Mouse (Mus musculus) forebrain, embryonic 10.5 days (tissue): Measurements from ENCODE around the gene Klkb1. TPM values are rescaled to one million over a fixed set of nuclear protein-coding genes. Genes with fewer than 3 reads are reported as not detected.

Experiments
- DNase-seq: peaks from one replicate; pipeline ENCODE4 v3.0.0-alpha.2; 2017; ENCODE audit warnings: low spot score; ENCODE audit errors: extremely low spot score
- H3K27ac ChIP-seq: fragments of 300-500 bp; sonication (generic); 2 replicates; pipeline ENCODE4 v1.5.1; 2016; ENCODE audit warnings: mild to moderate bottlenecking
- H3K27me3 ChIP-seq: fragments of 300-500 bp; sonication (generic); 2 replicates; pipeline ENCODE4 v1.6.1; 2016; ENCODE audit warnings: mild to moderate bottlenecking; ENCODE audit not compliant: poor library complexity, severe bottlenecking
- H3K36me3 ChIP-seq: fragments of 300-500 bp; sonication (generic); replicated peaks from 2 replicates; pipeline ENCODE4 v1.6.1; 2016; ENCODE audit warnings: mild to moderate bottlenecking, moderate library complexity
- H3K4me1 ChIP-seq: fragments of 300-500 bp; sonication (generic); 2 replicates; pipeline ENCODE4 v1.6.1; 2016
- H3K4me3 ChIP-seq: fragments of 300-500 bp; sonication (generic); 2 replicates; pipeline ENCODE4 v1.5.1; 2016; ENCODE audit warnings: mild to moderate bottlenecking, moderate library complexity
- H3K9me3 ChIP-seq: fragments of 300-500 bp; sonication (generic); 2 replicates; pipeline ENCODE4 v1.6.1; 2016; ENCODE audit warnings: mild to moderate bottlenecking, moderate library complexity
- WGBS: fragments of 180-500 bp; shearing (Covaris S2); methylation state at CpG from one replicate; pipeline ENCODE4 v1.1.7; 2016; 5-methylcytosine and 5-hydroxymethylcytosine counted together
- polyA plus RNA-seq: library from polyadenylated mRNA; unstranded; fragments of >200 nt; fragmentation: Nextera tagmentation; extraction: Ambion mirVana; gene quantifications from 2 replicates; pipeline ENCODE4 v1.2.1, GENCODE M21; 2016

The Klkb1 gene
- polyA plus RNA-seq, 1 experiment from 2014 or later: 0.04 TPM

DNA sequence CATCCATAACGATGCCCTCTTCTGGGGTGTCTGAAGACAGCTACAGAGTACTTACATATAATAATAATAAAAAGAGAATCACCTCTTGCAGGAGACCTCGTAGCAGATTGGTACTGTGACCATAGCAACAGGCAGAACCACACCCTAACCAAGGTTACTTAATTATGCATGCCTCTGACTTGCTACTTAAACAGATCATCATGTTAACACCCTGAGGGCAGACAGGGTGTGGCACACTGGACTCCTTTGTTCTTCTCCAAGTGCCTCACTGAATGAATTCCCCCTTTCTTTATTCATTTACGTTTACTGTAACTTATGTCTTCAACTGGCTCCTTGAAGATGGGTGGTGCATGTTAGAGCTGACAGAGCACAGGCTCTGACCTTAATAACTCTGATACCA is 61.4 kb downstream of the Klkb1 start:
- 72% methylated on average over 3 of the region's 3 CpGs for WGBS
- Histone ChIP-seq H3K4me3 (no peak overlapping the region), H3K36me3 (no peaks in the 10 kb centered on the region), H3K9me3 (no peaks in the 10 kb centered on the region), H3K4me1 (peaks cover 6% of the 10 kb centered on the region), H3K27me3 (no peaks in the 10 kb centered on the region), H3K27ac (no peak overlapping the region)
- no peak for DNase-seq

Other genes starting within 250 kb of the Klkb1 start
- gene Mtnr1a, start 225.7 kb downstream of the Klkb1 start, polyA plus RNA-seq: 0.09 and 0.10 TPM in 2 replicates
- not detected in 2 replicates for gene F11, start 32.8 kb downstream of the Klkb1 start, polyA plus RNA-seq
- gene Gm45753, start 13.6 kb upstream of the Klkb1 start, polyA plus RNA-seq: not detected in 2 replicates
- 1.00 and 1.3 TPM in 2 replicates for gene Cyp4v3, start 38.4 kb upstream of the Klkb1 start, polyA plus RNA-seq
- 9.6 and 9.7 TPM in 2 replicates for gene Fam149a, start 87.4 kb upstream of the Klkb1 start, polyA plus RNA-seq
- 0.97 and 1.3 TPM in 2 replicates for gene Tlr3, start 116.2 kb upstream of the Klkb1 start, polyA plus RNA-seq
- gene Sorbs2, start 212.9 kb upstream of the Klkb1 start, polyA plus RNA-seq: 35.8 and 48.3 TPM in 2 replicates